Mouse (Mus musculus): ENCODE results near the gene Tspoap1. TPM values are rescaled to one million over a fixed set of nuclear protein-coding genes. Genes with fewer than 3 reads are reported as not detected.

Gene Tspoap1
- polyA plus RNA-seq, 1 experiment from 2014 or later = 19.9 TPM

- ATAC-seq (replicated peaks; ENCODE audit: low FRiP score) (no peak), DNase-seq (ENCODE audit: low spot score) (no peak)
- 80% methylated on average over 5 of the region's 5 CpGs for WGBS
- Histone ChIP-seq H3K4me2 (ENCODE audit: low read depth, low read length, severe bottlenecking) (no peak overlapping the region), H3K27me3 (ENCODE audit: control insufficient read depth, insufficient read depth, low read length) (no peaks in the 10 kb centered on the region), H3K9me3 (ENCODE audit: control insufficient read depth, low read length) (no peaks in the 10 kb centered on the region), H3K4me1 (replicated peaks; ENCODE audit: control insufficient read depth, insufficient read depth, low read length) (no peaks in the 10 kb centered on the region), H3K36me3 (ENCODE audit: control insufficient read depth, insufficient read depth, low read length) (no peaks in the 10 kb centered on the region), H3K27ac (ENCODE audit: low read depth, low read length) (no peak overlapping the region), H3K4me3 (ENCODE audit: low read depth, low read length) (no peak overlapping the region), H3K9ac (ENCODE audit: low read length) (no peak overlapping the region)
Observed at GRCm38 (mm10) chr11:87753891-87754501, 6.3 kb upstream of the Tspoap1 start.

- no peak for ATAC-seq (replicated peaks; ENCODE audit: low FRiP score)
- no peak overlapping the region for H3K27ac ChIP-seq (ENCODE audit: low read depth, low read length)
- no peak for DNase-seq (ENCODE audit: low spot score)
Observed at GRCm38 (mm10) chr11:87754603-87755002, 5.7 kb upstream of the Tspoap1 start.

DNA sequence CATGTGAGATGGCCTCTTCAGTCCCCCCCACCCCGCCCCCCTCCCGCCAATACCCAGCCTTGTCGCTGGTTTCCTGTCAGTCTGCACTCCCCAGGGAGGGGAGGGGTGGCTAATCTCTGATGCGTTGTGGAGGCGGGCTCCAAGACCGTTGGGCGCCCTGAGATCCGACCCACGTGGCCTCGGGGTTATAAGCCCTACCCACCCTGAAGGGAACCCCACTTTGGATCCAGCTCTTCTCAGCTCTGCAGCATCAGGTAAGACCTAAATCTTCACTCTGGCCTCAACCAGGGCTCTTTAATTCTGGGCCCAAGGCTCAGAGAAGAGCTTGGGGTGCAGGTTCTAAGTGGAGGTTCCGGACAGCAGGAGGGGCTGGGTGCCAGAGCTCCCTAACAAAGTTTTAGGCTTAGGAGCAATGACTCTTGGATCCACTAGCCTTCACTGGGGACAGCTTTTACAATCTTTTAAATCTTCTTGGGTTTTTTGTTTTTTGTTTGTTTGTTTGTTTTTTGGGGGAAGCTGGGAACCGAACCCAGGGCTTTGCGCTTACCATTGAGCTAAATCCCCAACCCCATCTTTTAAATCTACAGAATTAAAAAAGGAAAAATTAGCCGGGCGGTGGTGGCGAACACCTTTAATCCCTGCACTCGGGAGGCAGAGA, 4.9 kb upstream of the Tspoap1 start:
- 89% methylated on average over 15 of the region's 17 CpGs for WGBS
- H3K9ac ChIP-seq (ENCODE audit: low read length) = no peak overlapping the region
- H3K36me3 ChIP-seq (ENCODE audit: control insufficient read depth, insufficient read depth, low read length) = no peaks in the 10 kb centered on the region
- no peak overlapping the region for H3K4me2 ChIP-seq (ENCODE audit: low read depth, low read length, severe bottlenecking)
- no peaks in the 10 kb centered on the region for H3K9me3 ChIP-seq (ENCODE audit: control insufficient read depth, low read length)
- no peak overlapping the region for H3K4me3 ChIP-seq (ENCODE audit: low read depth, low read length)
- ATAC-seq (replicated peaks; ENCODE audit: low FRiP score) = no peak
- DNase-seq (ENCODE audit: low spot score) = no peak
- peaks cover 4% of the 10 kb centered on the region for H3K27me3 ChIP-seq (ENCODE audit: control insufficient read depth, insufficient read depth, low read length)
- peaks cover 7% of the 10 kb centered on the region for H3K4me1 ChIP-seq (replicated peaks; ENCODE audit: control insufficient read depth, insufficient read depth, low read length)
- no peak overlapping the region for H3K27ac ChIP-seq (ENCODE audit: low read depth, low read length)

More at GRCm38 (mm10) chr11:87754603-87755002, 5.7 kb upstream of the Tspoap1 start:
- 70% methylated on average over 5 of the region's 5 CpGs for WGBS
- H3K36me3 ChIP-seq (ENCODE audit: control insufficient read depth, insufficient read depth, low read length) = no peaks in the 10 kb centered on the region
- no peak overlapping the region for H3K4me3 ChIP-seq (ENCODE audit: low read depth, low read length)
- no peak overlapping the region for H3K4me2 ChIP-seq (ENCODE audit: low read depth, low read length, severe bottlenecking)
- no peaks in the 10 kb centered on the region for H3K27me3 ChIP-seq (ENCODE audit: control insufficient read depth, insufficient read depth, low read length)
- no peaks in the 10 kb centered on the region for H3K4me1 ChIP-seq (replicated peaks; ENCODE audit: control insufficient read depth, insufficient read depth, low read length)
- H3K9ac ChIP-seq (ENCODE audit: low read length) = no peak overlapping the region
- no peaks in the 10 kb centered on the region for H3K9me3 ChIP-seq (ENCODE audit: control insufficient read depth, low read length)

GRCm38 (mm10) chr11:87756251-87756820, 4.0 kb upstream of the Tspoap1 start:
- H3K36me3 ChIP-seq (ENCODE audit: control insufficient read depth, insufficient read depth, low read length) = no peaks in the 10 kb centered on the region
- peak overlapping the region; percentile 12; the same call in 1 of the 2 replicates for H3K4me3 ChIP-seq (ENCODE audit: low read depth, low read length)
- ATAC-seq (replicated peaks; ENCODE audit: low FRiP score) = no peak
- no peak overlapping the region for H3K27ac ChIP-seq (ENCODE audit: low read depth, low read length)
- H3K4me1 ChIP-seq (replicated peaks; ENCODE audit: control insufficient read depth, insufficient read depth, low read length) = peaks cover 10% of the 10 kb centered on the region
- no peaks in the 10 kb centered on the region for H3K9me3 ChIP-seq (ENCODE audit: control insufficient read depth, low read length)
- H3K27me3 ChIP-seq (ENCODE audit: control insufficient read depth, insufficient read depth, low read length) = peaks cover 13% of the 10 kb centered on the region
- no peak for DNase-seq (ENCODE audit: low spot score)
- no peak overlapping the region for H3K9ac ChIP-seq (ENCODE audit: low read length)
- H3K4me2 ChIP-seq (ENCODE audit: low read depth, low read length, severe bottlenecking) = no peak overlapping the region
- WGBS = 83% methylated on average over 15 of the region's 15 CpGs

- Histone ChIP-seq H3K27me3 (ENCODE audit: control insufficient read depth, insufficient read depth, low read length) (peaks cover 22% of the 10 kb centered on the region), H3K9ac (ENCODE audit: low read length) (no peak overlapping the region), H3K27ac (ENCODE audit: low read depth, low read length) (no peak overlapping the region), H3K4me3 (ENCODE audit: low read depth, low read length) (peak overlapping the region; percentile 12; the same call in 1 of the 2 replicates), H3K9me3 (ENCODE audit: control insufficient read depth, low read length) (no peaks in the 10 kb centered on the region), H3K4me2 (ENCODE audit: low read depth, low read length, severe bottlenecking) (no peak overlapping the region), H3K4me1 (replicated peaks; ENCODE audit: control insufficient read depth, insufficient read depth, low read length) (peaks cover 10% of the 10 kb centered on the region), H3K36me3 (ENCODE audit: control insufficient read depth, insufficient read depth, low read length) (no peaks in the 10 kb centered on the region)
- ATAC-seq (replicated peaks; ENCODE audit: low FRiP score) = no peak
- DNase-seq (ENCODE audit: low spot score) = no peak
- 89% methylated on average over 25 of the region's 25 CpGs for WGBS
Observed at GRCm38 (mm10) chr11:87757001-87757954, 3.1 kb upstream of the Tspoap1 start.

GRCm38 (mm10) chr11:87758161-87758911, 2.0 kb upstream of the Tspoap1 start:
- Histone ChIP-seq H3K9me3 (ENCODE audit: control insufficient read depth, low read length) (no peaks in the 10 kb centered on the region), H3K4me2 (ENCODE audit: low read depth, low read length, severe bottlenecking) (no peak overlapping the region), H3K4me1 (replicated peaks; ENCODE audit: control insufficient read depth, insufficient read depth, low read length) (peaks cover 11% of the 10 kb centered on the region), H3K36me3 (ENCODE audit: control insufficient read depth, insufficient read depth, low read length) (no peaks in the 10 kb centered on the region), H3K4me3 (ENCODE audit: low read depth, low read length) (no peak overlapping the region), H3K27me3 (ENCODE audit: control insufficient read depth, insufficient read depth, low read length) (peaks cover 33% of the 10 kb centered on the region), H3K27ac (ENCODE audit: low read depth, low read length) (no peak overlapping the region), H3K9ac (ENCODE audit: low read length) (no peak overlapping the region)
- 81% methylated on average over 7 of the region's 7 CpGs for WGBS
- DNase-seq (ENCODE audit: low spot score) (no peak), ATAC-seq (replicated peaks; ENCODE audit: low FRiP score) (no peak)

DNA sequence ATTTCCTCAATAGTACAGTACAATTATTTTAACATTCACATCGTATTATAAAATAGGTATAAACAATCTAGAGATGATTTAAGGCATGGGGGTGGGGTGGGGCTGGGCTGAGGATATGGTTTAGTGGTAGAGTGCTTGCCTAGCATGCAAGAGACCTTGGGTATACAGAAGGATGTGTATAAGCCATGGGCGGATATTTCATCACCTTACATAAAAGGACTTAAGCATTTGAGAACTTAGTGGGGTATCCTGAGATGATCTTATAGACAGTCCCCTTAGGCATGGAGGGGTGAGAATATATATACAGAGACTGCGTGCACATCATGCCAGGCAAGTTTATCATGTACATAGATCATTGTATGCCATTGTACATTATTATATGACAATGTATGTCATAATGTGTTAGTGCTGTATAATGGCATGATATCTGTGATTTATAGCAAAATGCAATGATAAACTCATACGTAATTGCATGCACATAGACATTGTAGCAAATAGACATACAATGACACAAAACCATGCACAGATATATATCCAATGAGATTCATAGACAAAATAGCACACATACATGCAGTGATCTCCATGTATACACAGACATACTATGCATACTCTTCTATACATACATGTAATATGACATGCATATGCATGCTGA, 1.3 kb upstream of the Tspoap1 start:
- no peak overlapping the region for H3K27ac ChIP-seq (ENCODE audit: low read depth, low read length)
- no peaks in the 10 kb centered on the region for H3K9me3 ChIP-seq (ENCODE audit: control insufficient read depth, low read length)
- H3K4me1 ChIP-seq (replicated peaks; ENCODE audit: control insufficient read depth, insufficient read depth, low read length) = peaks cover 16% of the 10 kb centered on the region
- no peak overlapping the region for H3K4me3 ChIP-seq (ENCODE audit: low read depth, low read length)
- H3K36me3 ChIP-seq (ENCODE audit: control insufficient read depth, insufficient read depth, low read length) = no peaks in the 10 kb centered on the region
- H3K9ac ChIP-seq (ENCODE audit: low read length) = no peak overlapping the region
- WGBS = 71% methylated on average over 4 of the region's 4 CpGs
- DNase-seq (ENCODE audit: low spot score) (no peak), ATAC-seq (replicated peaks; ENCODE audit: low FRiP score) (no peak)
- peaks cover 37% of the 10 kb centered on the region for H3K27me3 ChIP-seq (ENCODE audit: control insufficient read depth, insufficient read depth, low read length)
- no peak overlapping the region for H3K4me2 ChIP-seq (ENCODE audit: low read depth, low read length, severe bottlenecking)
